Mouse (Mus musculus): ENCODE data around the gene Gm20870. TPM values are rescaled to one million over a fixed set of nuclear protein-coding genes. Genes with fewer than 3 reads are reported as not detected.
"Not testable (repeated sequence)": the region's sequence is repeated elsewhere in the genome, so short reads cannot be mapped to it uniquely, and the experiment has no call there.

The Gm20870 gene
- polyA plus RNA-seq (2015; fragmentation: Nextera tagmentation; extraction: Ambion mirVana): not detected in 2 replicates

DNA sequence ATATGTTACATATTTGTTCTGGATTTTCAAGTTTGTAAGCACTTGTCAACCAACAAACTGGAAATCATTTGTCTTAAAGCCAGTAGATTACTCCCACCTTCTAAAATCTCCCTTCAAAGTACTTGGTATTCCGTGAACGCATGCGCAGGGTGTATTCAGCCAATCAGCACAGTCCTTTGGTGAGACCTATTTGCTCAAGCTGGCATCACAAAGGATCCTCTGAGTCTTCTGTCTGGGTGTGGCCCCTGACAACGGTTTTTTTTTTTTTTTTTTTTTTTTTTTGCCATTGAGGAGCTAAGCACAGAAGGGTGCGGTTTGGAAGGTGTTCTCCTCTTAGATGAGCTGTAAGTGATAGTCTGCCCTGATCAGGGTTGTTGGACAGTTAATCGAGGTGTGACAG is at the start of gene Gm20870:
Gm20870 (plus strand) TSS at position 301 of the 400 bp plus-strand sequence.
- not testable (repeated sequence) for H3K36me3 ChIP-seq (ENCODE audit: control insufficient read depth, insufficient read depth, low read length); H3K27ac ChIP-seq (ENCODE audit: low read depth, low read length); H3K4me3 ChIP-seq (ENCODE audit: low read length); H3K4me2 ChIP-seq (ENCODE audit: low read length); H3K9me3 ChIP-seq (ENCODE audit: control insufficient read depth, low read length); H3K27me3 ChIP-seq (replicated peaks; ENCODE audit: control insufficient read depth, insufficient read depth, low read length); H3K9ac ChIP-seq (ENCODE audit: low read depth, low read length); H3K4me1 ChIP-seq (ENCODE audit: control insufficient read depth, insufficient read depth, low read depth, low read length); ATAC-seq
- WGBS: no CpG with 5 or more reads among the region's 6 CpGs

Other genes with a start within 250 kb of the Gm20870 start
- not detected in 2 replicates for gene Gm20869, start 222.6 kb upstream of the Gm20870 start, polyA plus RNA-seq (2015; fragmentation: Nextera tagmentation; extraction: Ambion mirVana)